Mouse (Mus musculus): ENCODE results near the gene Cxxc4.

Cxxc4 gene

GRCm38 (mm10) chr3:134243850-134244247 is 7.6 kb downstream of the Cxxc4 start:
- DNase-seq (ENCODE audit: low spot score): no peak

GRCm38 (mm10) chr3:134254221-134254620 is 17.9 kb downstream of the Cxxc4 start:
- DNase-seq (ENCODE audit: low spot score): no peak

- no peak for DNase-seq (ENCODE audit: low spot score)
Observed at GRCm38 (mm10) chr3:134258715-134259114, 22.4 kb downstream of the Cxxc4 start.

GRCm38 (mm10) chr3:134259300-134259699 is 23.0 kb downstream of the Cxxc4 start:
- no peak for DNase-seq (ENCODE audit: low spot score)

GRCm38 (mm10) chr3:134279655-134280054 is 43.4 kb downstream of the Cxxc4 start:
- no peak for DNase-seq (ENCODE audit: low spot score)

GRCm38 (mm10) chr3:134281527-134282370 is 45.5 kb downstream of the Cxxc4 start:
- no peak for DNase-seq (ENCODE audit: low spot score)

- no peak for DNase-seq (ENCODE audit: low spot score)
Observed at GRCm38 (mm10) chr3:134295217-134295616, 58.9 kb downstream of the Cxxc4 start.

GRCm38 (mm10) chr3:134302681-134303491 is 66.6 kb downstream of the Cxxc4 start:
- no peak for DNase-seq (ENCODE audit: low spot score)

- no peak for DNase-seq (ENCODE audit: low spot score)
Observed at GRCm38 (mm10) chr3:134303492-134303808, 67.2 kb downstream of the Cxxc4 start.

GRCm38 (mm10) chr3:134306507-134306906 is 70.2 kb downstream of the Cxxc4 start:
- no peak for DNase-seq (ENCODE audit: low spot score)

GRCm38 (mm10) chr3:134307801-134308200 is 71.5 kb downstream of the Cxxc4 start:
- no peak for DNase-seq (ENCODE audit: low spot score)
